Mouse (Mus musculus): Measurements from ENCODE around the gene Sdhc. TPM values are rescaled to one million over a fixed set of nuclear protein-coding genes. Genes with fewer than 3 reads are reported as not detected.
"Not testable (repeated sequence)": the region's sequence is repeated elsewhere in the genome, so short reads cannot be mapped to it uniquely, and the experiment has no call there.

Sdhc gene
- total RNA-seq, 2 experiments from 2014 or later: 692 to 785 TPM

DNA sequence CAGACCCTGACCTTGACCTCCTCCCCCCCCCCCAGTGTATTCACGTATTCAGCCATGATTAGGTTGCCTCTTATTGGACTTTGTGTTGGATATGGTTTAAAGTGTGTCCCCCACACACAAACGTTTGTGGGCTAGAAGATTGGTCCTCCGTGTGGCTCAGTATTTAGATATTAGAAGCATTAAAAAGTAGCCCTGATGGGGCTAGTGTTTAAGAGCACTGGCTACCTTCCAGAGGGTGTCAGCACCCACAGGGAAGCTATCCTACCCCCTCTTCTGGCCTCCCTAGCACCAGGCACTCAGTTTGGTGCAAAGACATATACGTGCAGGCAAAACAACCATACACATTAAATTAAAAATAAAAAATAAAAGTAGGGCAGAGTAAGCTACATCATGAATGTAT is 37.4 kb downstream of the Sdhc start:
- no peak for DNase-seq

DNA sequence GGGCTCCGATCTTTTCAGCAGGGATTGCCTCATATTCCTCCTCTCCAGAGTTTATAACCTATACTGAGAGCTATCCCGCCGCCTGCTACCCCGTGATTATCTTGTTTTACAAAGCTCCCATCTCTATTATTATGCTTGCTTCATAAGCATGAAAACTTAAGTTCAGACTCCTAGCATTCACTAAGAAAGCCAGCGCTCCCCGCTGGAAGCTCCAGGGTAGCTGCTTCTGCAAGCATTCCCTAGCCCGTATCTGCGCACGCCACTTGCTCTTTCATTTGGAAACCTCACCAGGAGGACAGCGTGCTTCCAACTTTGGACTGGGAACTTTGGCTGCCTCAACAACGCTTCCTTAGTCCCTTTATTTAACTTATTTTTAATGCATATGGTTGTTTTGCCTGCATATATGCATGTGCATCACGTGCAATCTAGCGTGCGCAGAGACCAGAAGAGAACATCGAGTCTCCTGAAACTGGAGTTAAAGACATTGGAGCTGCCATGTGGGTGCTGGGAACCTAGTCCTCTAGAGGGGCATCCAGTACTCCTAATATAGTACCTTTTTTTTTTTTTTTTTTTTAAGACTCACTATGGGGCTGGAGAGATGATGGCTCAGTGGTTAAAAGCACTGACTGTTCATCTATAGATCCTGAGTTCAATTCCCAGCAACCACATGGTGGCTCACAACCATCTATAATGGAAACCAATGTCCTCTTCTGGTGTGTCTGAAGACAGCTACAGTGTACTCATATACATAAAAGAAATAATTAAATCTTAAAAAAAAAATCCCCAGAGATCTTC is 38.4 kb downstream of the Sdhc start:
- no peak for DNase-seq

DNA sequence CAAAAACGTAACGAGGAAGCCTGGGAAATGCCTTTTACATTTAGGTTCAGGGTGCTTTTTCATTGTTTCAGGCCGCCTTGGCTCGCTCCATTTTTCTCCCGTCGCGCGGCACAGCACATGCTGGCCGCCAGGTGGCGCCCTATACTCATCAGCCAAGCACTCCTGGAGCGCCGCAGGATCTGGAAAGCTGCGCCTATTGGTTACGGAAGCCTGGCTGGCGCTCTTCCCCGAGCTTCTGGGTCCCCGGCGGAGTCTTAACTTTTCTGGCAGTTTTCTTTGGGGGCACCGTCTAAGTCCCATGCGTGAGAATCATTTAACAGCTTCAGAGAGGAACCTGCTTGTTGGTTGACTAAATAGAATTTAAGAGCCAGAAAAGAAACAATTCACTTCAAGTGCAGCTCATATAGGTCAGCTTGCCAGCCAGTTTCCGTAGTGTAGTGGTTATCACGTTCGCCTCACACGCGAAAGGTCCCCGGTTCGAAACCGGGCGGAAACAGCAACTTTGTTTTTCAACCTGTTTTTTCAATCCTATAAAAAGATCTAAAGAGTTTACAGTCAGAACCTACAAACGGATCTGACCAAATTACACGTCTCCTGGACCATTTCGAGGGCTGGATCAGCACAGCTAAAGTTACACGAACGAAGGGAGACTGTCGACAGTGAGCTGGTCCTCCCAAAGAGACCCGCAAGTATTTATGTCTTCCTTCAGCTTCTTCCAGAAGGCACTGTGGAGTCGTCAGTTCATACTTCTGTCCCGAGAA is 39.2 kb downstream of the Sdhc start:
- peak; percentile 87 for DNase-seq

DNA sequence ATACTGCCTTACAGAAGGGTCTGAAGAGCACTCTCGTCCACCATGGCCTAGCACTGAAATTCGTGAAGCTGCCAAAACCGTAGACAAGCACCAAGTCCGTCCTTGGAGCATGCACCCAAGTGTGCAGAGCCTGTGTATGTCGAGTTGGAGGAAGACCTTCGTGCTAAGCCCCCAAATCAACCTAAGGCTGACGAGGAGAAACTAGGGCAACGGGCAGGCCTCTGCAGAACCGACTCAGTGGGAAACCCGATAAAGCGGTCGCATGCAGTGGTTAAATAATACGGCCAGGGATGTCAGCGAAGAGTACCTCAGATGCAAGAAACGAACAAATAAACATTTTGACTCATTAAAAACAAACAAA is 39.8 kb downstream of the Sdhc start:
- DNase-seq: peak; percentile 13

DNA sequence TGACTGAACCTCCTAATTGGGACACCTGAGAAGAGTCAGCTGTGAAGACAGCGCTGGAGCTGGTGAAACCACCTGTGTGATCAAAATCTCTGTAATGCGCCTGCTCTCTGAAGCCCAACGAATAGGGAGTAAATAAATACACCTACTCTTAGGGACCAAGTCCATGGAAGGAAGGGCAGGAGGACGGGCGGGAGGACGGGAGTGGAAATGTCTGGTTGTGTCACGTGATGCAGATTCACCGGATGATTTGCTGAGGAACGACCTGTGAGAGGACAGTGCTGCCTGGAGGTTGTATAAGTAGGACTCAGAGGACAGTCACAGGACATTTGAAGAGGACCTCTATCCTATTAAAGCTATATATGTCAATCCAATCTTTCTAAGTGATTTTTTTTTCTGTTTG is 40.8 kb downstream of the Sdhc start:
- DNase-seq: no peak

DNA sequence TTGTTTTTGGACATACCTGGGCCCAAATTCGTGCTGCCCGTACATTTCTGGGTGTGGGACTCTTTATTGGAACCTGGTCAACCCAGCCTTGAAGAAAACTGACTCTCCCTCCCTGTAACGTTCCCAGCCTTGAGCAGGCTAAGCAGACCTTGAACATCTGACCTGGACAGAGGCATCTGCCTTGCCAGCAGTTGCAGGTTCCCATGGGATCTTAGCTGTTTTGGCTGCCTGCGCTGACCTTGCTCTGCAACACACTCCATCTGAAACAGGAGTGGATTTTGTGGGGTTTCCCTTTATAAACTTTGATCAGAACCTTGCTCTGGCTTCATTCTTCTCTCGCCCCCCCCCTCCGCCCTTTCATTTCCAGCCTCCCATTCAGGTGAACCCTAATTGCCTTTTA is 45.2 kb downstream of the Sdhc start:
- no peak for DNase-seq

DNA sequence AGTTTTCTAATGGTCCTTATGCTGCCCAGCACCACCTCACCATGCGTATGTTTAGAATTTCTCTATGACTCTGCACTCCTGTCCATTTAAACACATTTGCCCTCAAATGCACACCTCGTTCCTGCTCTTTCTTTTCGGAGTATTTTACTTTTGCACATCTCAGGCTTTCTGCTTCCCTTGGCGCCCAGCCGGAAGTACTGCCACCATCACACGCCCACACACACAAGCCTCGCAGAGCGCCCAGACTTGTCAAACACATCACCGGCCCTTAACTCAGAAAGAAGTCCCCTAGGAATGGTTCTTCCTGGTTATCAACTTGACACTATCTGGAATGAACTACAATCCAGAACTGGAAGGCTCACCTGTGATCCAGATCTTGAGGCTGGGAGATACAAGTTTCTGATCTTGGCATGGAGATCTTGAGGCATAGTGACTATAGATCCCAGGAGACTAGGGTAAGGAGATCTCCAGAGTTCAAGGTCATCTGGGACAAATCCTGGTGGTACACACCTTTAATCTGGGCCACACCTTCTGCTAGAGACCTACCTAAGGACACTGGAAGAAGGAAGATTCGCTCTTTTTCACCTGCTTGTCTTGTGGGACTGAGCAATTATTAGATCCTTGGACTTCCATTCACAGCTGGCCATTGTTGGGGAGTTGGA is 47.1 kb downstream of the Sdhc start:
- no peak for DNase-seq

DNA sequence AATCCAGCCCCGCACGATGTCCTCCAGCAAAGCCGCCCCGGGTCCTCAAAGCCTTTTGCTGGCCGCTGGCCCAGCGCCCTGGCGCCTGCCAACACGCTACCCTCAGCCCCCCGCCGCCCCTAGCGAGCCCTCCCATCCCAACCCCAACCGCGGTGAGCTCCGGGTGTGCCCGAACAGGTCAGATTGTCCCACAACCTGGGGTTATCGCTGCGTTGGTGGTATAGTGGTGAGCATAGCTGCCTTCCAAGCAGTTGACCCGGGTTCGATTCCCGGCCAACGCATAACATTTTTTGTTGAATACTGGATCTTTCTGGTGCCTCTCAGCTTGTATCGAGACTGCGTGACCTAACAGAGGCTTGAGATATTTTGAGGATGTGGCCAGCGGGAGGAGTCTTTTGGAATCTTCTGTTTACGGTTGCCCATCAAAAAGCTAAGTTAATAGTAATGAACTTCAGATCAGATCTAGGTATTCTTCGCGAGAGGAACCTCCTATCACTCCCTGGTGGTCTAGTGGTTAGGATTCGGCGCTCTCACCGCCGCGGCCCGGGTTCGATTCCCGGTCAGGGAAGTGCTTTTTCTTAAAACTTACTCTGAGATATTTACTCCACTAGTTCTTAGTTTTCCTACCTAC is 47.7 kb downstream of the Sdhc start:
- peak; percentile 76 for DNase-seq

DNA sequence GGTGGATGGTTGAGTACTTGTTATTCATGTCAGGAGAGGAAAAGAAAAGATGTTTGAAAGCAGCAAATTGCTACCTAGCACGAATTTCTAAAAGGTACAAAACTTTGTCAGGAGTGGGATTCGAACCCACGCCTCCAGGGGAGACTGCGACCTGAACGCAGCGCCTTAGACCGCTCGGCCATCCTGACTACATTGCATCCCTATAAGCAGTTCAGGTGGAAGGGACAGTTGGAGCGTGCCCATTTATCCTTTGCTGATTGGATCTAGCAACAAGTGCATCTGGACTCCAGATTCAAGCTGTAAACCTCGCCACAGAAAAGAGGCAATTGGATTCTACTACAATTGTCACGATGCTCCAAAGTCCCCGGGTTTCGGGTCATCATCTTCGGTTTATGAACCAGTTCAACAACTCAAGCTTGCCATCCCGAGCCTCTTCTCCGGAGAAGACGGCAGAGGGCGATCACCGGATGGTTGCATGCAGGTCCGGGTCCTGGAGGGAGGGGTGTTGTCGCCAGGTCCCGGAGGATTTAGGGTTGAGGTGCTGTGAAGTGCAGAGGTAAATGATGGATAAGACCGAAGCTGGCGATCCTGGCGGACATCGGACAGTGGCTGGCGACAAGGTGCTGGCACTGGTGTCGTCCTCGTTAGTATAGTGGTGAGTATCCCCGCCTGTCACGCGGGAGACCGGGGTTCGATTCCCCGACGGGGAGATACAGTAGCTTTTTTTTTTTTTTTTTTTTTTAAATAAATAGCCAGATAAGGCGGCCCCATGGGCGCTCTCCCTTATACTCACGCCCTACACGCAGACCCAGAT is 48.5 kb downstream of the Sdhc start:
- peak; percentile 79 for DNase-seq

DNA sequence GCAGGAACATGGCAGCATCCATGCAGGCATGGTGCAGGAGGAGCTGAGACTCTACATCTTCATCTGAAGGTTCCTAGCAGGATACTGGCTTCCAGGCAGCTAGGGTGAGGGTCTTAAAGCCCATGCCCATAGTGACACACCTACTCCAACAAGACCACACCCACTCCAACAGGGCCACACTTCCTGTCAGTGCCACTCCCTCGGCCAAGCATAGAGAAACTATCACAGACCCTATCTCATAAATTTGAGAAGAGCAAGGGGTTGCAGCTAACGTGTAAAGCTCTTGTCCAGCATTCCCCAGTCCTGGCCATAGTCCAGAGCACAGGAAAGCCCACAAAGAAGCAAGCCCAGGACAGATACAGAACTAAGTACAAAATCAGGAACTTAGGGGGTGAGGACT is 49.4 kb downstream of the Sdhc start:
- no peak for DNase-seq

DNA sequence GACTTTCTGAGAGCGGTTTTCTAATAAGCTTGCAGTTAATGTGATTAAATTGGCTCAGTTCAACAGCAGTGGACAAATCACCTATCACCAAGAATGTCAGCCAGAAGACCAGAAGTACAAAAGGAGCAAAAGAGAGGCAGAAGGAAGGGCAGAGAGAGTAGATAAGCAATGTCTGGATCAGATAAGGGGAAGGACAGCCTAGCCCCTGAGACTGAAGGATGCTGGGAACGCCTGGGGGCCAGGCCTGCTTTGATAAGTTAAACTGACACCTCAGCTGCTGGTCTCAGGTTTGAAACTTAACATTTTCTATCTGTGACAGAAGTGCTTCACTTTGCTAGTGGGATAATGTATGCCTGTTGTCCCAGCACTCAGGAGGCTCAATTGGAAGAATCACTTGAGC is 52.8 kb downstream of the Sdhc start:
- DNase-seq: no peak

DNA sequence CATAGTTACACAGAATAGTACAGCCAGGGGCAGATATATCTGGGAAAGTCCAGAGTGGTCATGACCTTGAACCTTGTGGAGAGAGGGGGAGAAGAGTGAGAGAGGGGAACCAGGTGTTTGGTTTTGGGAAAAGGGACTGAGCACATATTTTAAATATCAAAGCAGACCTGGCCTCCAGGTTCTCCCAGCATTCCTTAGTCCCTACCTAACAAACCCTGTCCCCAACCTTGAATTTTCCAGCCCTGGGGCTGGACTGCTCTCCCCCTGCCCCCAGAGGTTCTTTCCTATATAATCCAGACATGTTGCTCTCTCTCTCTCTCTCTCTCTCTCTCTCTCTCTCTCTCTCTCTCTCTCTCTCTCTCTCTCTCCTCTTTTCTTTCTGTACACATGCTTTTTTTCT is 53.3 kb downstream of the Sdhc start:
- DNase-seq: no peak

DNA sequence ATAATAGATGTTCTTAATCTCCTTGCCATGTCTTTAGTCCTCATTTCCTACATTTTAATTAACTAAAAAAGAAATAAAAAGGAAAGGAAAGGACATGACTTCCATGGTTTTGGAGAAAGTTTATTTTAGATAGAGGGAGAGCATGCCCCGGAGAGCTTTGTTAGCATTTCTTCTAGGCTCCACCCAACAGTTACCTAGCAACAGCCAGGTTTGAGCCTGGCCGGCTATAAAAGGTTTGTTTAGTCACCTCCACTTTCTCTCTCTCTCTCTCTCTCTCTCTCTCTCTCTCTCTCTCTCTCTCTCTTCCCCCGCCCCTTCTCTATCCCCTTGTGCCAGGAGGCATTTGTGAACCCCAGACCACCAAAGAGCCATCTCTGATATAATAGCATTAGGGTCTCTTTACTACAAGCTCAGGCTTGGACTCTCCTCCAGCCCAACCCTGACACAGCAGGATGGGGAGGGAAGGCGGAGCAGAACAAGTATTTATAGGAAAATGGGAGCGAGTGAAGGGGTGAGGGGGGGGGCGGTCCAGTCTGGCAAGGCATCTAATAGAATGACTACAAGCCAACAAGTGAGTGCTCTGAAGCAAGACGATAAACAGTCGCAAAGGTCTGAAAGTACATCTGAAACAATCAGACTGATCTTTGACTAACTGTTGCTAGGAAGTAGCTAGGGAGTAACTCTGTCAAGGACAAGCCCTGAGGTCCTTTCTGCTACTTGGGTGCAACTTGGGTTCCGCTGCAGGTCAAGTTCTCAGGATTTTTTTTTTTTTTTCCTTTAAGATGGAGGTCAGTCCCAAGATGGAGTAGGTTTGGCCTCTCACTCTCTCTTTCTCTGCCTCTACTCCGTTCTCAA is 54.1 kb downstream of the Sdhc start:
- no peak for DNase-seq

DNA sequence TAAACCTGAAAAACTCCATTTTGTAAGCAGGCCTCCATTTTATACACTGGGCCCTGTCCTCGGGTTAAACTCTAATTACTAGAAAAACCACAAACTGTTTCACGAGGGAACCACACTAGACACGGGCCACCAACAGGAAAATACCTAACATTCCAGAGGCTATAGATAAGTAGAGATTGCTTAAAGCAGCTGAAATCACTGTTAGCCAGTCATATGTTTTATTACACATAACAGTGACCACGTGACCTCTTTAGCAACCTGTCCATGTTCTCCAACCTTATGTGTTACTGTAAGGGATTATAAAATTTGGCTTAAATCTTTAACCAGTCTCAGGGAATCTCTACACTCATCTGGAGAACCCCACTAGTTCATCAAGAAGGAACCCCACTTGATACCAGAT is 56.0 kb downstream of the Sdhc start:
- no peak for DNase-seq

DNA sequence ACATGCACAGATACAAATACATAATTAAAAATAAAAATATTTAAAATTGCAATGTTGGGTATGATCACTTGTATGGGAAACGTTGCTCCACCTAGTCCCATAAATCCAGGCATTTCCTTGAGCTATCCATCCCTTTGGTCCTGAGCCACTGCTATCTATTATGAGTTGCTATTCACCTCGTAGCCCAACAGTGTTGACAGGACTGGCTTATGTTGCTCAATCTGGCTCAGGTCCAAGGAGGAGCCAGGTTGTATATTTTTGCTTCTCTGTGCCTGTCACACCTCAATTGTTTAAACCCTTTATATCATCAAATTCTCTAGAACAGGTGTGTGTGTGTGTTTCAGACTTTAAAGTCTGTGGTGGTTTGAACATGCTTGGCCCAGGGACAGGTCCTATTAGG is 59.6 kb downstream of the Sdhc start:
- no peak for DNase-seq

DNA sequence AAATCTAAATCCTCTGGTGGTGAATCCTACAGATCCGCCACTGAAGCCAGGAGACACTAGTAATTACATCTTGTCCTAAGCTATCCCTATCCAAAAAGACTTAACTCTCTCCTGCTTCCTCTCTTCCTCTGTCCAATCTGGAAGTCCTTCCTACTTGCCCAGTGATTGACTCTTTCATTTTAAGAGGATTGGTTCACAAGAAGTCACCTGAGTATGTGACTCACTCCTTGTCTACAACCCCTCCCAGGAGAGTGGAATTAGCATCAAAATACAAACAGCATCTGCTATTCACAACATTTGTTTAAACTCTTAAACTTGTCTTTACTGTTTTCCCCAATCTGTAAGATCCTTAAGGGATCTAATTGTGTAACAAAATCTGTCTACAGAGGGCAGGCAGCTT is 60.5 kb downstream of the Sdhc start:
- no peak for DNase-seq

DNA sequence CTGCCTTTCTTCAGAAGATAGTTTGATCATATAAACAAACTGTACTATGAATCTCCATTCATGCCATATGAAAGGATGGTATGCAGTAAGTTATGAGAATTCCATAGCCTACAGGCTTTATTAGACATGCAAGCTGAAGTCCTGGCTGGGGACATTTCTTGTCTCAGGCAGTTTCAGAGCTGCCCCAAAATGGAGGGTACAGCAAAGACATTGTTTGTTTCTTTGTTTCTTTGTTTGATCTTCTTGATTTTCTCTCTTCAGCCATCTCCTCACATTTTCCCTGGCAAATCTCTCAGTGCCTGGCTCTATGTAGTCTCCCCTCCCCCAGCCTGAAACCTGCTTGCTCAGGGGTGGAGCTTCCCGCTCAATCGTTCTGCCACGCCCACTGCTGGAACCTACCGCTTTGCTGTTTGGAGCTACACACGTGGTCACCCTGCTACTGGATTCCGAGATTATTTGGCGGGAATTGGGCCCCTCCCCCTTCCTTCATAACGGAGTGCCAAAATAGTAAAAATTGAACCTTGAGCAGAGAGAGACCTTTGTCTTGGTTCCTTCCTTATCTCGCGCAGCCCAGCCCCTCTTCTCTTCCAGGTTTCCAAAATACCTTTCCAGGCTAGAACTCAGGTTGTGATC is 62.0 kb downstream of the Sdhc start:
- not testable (repeated sequence) for DNase-seq

DNA sequence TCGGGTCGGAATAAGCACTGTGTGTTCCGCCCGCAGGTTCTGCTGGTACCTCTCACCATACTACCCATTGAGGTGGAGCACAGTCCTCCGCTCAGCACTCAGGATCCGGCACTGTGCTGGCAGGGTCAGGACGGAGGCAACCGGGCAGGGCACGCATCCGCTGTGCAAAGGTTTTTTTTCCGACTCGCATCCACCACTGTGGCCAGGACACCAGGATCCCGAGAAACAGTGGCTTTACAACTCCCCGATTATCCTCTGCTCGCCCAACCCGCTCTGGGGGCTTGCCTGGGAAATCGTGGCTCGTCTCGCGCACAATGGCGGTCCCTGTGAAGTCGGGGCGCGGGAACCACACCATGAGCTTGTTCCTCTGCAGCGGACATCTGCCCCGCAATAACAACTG is 64.7 kb downstream of the Sdhc start:
- DNase-seq: no peak

DNA sequence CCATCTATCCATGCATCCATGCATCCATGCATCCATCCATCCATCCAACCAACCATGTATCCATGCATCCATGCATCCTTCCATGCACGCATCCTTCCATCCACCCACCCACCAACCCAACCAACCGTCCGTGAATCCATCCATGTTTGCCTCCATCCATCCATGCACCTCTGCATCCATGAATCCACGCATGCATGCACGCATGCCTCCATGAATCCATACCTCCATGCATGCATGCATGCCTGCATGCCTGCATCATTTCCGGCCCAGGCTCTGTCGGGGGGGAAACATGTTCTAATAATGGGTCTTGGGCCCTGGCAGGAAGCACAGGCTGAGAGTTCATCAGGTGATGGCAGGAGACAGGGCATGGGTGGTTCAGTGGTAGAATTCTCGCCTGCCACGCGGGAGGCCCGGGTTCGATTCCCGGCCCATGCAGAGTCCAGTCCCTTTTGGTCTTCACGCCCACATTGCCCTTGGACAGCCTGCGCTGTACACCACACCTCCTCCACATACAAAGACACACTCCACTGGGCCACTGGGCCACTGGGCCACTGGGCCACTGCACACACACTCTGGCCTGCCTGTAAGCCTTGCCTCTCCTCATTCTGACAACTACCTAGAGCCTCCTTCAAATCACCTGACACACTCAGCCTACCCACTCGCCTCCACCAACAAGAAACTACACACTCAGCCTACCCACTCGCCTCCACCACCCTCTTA is 68.7 kb downstream of the Sdhc start:
- DNase-seq: not testable (repeated sequence)

DNA sequence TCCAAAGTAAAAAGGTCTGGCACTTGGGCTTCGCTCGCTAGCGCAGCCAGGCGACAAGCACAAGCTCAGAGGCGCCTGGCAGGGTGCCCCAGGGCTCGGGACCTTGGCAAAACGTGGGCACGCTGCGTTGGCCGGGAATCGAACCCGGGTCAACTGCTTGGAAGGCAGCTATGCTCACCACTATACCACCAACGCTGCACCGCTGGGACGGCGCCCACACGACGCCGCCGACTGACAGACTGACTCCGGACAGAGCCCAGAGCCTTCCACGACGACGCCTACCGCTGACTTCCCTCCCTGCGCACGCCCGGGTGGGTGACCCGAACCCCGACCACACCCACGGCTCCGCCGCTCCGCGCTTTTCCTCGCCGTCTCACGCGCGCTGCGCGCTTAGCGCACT is 70.6 kb downstream of the Sdhc start:
- not testable (repeated sequence) for DNase-seq
